Mouse (Mus musculus): Measurements from ENCODE around the gene Plekha7. TPM values are rescaled to one million over a fixed set of nuclear protein-coding genes. Genes with fewer than 3 reads are reported as not detected.

Plekha7 gene
- polyA plus RNA-seq, 1 experiment, result 0.25 TPM

- TF ChIP-seq USF1 (IDR thresholded peaks at IDR 0.05; ENCODE audit: low read depth), result no peak
- TF ChIP-seq CEBPB (IDR thresholded peaks at IDR 0.05; ENCODE audit: low read depth), result no peak
- no peak for TF ChIP-seq FOSL1 (IDR thresholded peaks at IDR 0.05; ENCODE audit: insufficient read depth, low read length, poor library complexity, severe bottlenecking)
- TF ChIP-seq MYOD1 (IDR thresholded peaks at IDR 0.05; ENCODE audit: control insufficient read depth, insufficient read length, low read depth), result no peak
- no peak for TF ChIP-seq MAX (IDR thresholded peaks at IDR 0.05)
- H3K79me2 ChIP-seq (ENCODE audit: control insufficient read depth, insufficient read depth), result no peaks in the 10 kb centered on the region
- H3K36me3 ChIP-seq (ENCODE audit: control insufficient read depth, insufficient read depth), result no peaks in the 10 kb centered on the region
- H3K27me3 ChIP-seq (ENCODE audit: control insufficient read depth, insufficient read depth, insufficient read length), result peaks cover 27% of the 10 kb centered on the region
- H3K79me3 ChIP-seq (ENCODE audit: low read depth), result no peaks in the 10 kb centered on the region
- no peak overlapping the region for H3K4me3 ChIP-seq (ENCODE audit: insufficient read depth, poor library complexity, severe bottlenecking)
- no peak overlapping the region for H3ac ChIP-seq (ENCODE audit: control insufficient read depth, insufficient read length, low read depth)
Observed at GRCm38 (mm10) chr7:116282755-116283154, 25.4 kb downstream of the Plekha7 start.

GRCm38 (mm10) chr7:116280126-116280525 is 28.1 kb downstream of the Plekha7 start:
- no peak overlapping the region for H3K4me3 ChIP-seq (ENCODE audit: insufficient read depth, poor library complexity, severe bottlenecking)
- TF ChIP-seq FOSL1 (IDR thresholded peaks at IDR 0.05; ENCODE audit: insufficient read depth, low read length, poor library complexity, severe bottlenecking), result no peak
- no peak for TF ChIP-seq USF1 (IDR thresholded peaks at IDR 0.05; ENCODE audit: low read depth)
- no peak for TF ChIP-seq MYOG (IDR thresholded peaks at IDR 0.05; ENCODE audit: control insufficient read depth, extremely low read depth, insufficient read length)
- no peak for TF ChIP-seq CEBPB (IDR thresholded peaks at IDR 0.05; ENCODE audit: low read depth)
- no peak for TF ChIP-seq CTCF (IDR thresholded peaks at IDR 0.05; ENCODE audit: control insufficient read depth, insufficient read depth, insufficient read length)

GRCm38 (mm10) chr7:116278280-116278679 is 29.9 kb downstream of the Plekha7 start:
- no peak for TF ChIP-seq MAX (IDR thresholded peaks at IDR 0.05)
- TF ChIP-seq CEBPB (IDR thresholded peaks at IDR 0.05; ENCODE audit: low read depth), result no peak
- TF ChIP-seq USF1 (IDR thresholded peaks at IDR 0.05; ENCODE audit: low read depth), result no peak
- TF ChIP-seq MYOD1 (IDR thresholded peaks at IDR 0.05; ENCODE audit: control insufficient read depth, insufficient read length, low read depth), result no peak
- no peak for TF ChIP-seq CTCF (IDR thresholded peaks at IDR 0.05; ENCODE audit: control insufficient read depth, insufficient read depth, insufficient read length)
- H3K27me3 ChIP-seq (ENCODE audit: control insufficient read depth, insufficient read depth, insufficient read length), result peaks cover 41% of the 10 kb centered on the region
- H3K4me3 ChIP-seq (ENCODE audit: insufficient read depth, poor library complexity, severe bottlenecking), result no peak overlapping the region
- no peak overlapping the region for H3ac ChIP-seq (ENCODE audit: control insufficient read depth, insufficient read length, low read depth)
- H3K79me3 ChIP-seq (ENCODE audit: low read depth), result no peaks in the 10 kb centered on the region
- no peaks in the 10 kb centered on the region for H3K79me2 ChIP-seq (ENCODE audit: control insufficient read depth, insufficient read depth)
- H3K36me3 ChIP-seq (ENCODE audit: control insufficient read depth, insufficient read depth), result no peaks in the 10 kb centered on the region

More at GRCm38 (mm10) chr7:116280126-116280525, 28.1 kb downstream of the Plekha7 start:
- no peaks in the 10 kb centered on the region for H3K79me2 ChIP-seq (ENCODE audit: control insufficient read depth, insufficient read depth)
- no peaks in the 10 kb centered on the region for H3K79me3 ChIP-seq (ENCODE audit: low read depth)
- no peak overlapping the region for H3ac ChIP-seq (ENCODE audit: control insufficient read depth, insufficient read length, low read depth)
- H3K36me3 ChIP-seq (ENCODE audit: control insufficient read depth, insufficient read depth), result no peaks in the 10 kb centered on the region
- peaks cover 38% of the 10 kb centered on the region for H3K27me3 ChIP-seq (ENCODE audit: control insufficient read depth, insufficient read depth, insufficient read length)

GRCm38 (mm10) chr7:116276315-116276714 is 31.9 kb downstream of the Plekha7 start:
- Histone ChIP-seq H3K79me2 (ENCODE audit: control insufficient read depth, insufficient read depth) (no peaks in the 10 kb centered on the region), H3ac (ENCODE audit: control insufficient read depth, insufficient read length, low read depth) (no peak overlapping the region)
- TF ChIP-seq USF1 (IDR thresholded peaks at IDR 0.05; ENCODE audit: low read depth) (no peak), FOSL1 (IDR thresholded peaks at IDR 0.05; ENCODE audit: insufficient read depth, low read length, poor library complexity, severe bottlenecking) (no peak), MAX (IDR thresholded peaks at IDR 0.05) (no peak), MYOD1 (IDR thresholded peaks at IDR 0.05; ENCODE audit: control insufficient read depth, insufficient read length, low read depth) (no peak), CTCF (IDR thresholded peaks at IDR 0.05; ENCODE audit: control insufficient read depth, insufficient read depth, insufficient read length) (no peak), MYOG (IDR thresholded peaks at IDR 0.05; ENCODE audit: control insufficient read depth, extremely low read depth, insufficient read length) (no peak), CEBPB (IDR thresholded peaks at IDR 0.05; ENCODE audit: low read depth) (no peak)

GRCm38 (mm10) chr7:116273111-116273510 is 35.1 kb downstream of the Plekha7 start:
- H3ac ChIP-seq (ENCODE audit: control insufficient read depth, insufficient read length, low read depth), result no peak overlapping the region
- no peaks in the 10 kb centered on the region for H3K79me2 ChIP-seq (ENCODE audit: control insufficient read depth, insufficient read depth)
- peaks cover 43% of the 10 kb centered on the region for H3K27me3 ChIP-seq (ENCODE audit: control insufficient read depth, insufficient read depth, insufficient read length)
- no peaks in the 10 kb centered on the region for H3K36me3 ChIP-seq (ENCODE audit: control insufficient read depth, insufficient read depth)
- TF ChIP-seq CTCF (IDR thresholded peaks at IDR 0.05; ENCODE audit: control insufficient read depth, insufficient read depth, insufficient read length) (no peak), USF1 (IDR thresholded peaks at IDR 0.05; ENCODE audit: low read depth) (no peak)
- no peaks in the 10 kb centered on the region for H3K79me3 ChIP-seq (ENCODE audit: low read depth)
- H3K4me3 ChIP-seq (ENCODE audit: insufficient read depth, poor library complexity, severe bottlenecking), result no peak overlapping the region

More at GRCm38 (mm10) chr7:116276315-116276714, 31.9 kb downstream of the Plekha7 start:
- Histone ChIP-seq H3K4me3 (ENCODE audit: insufficient read depth, poor library complexity, severe bottlenecking) (no peak overlapping the region), H3K79me3 (ENCODE audit: low read depth) (no peaks in the 10 kb centered on the region), H3K27me3 (ENCODE audit: control insufficient read depth, insufficient read depth, insufficient read length) (peaks cover 44% of the 10 kb centered on the region), H3K36me3 (ENCODE audit: control insufficient read depth, insufficient read depth) (no peaks in the 10 kb centered on the region)

- no peaks in the 10 kb centered on the region for H3K79me3 ChIP-seq (ENCODE audit: low read depth)
- no peak overlapping the region for H3ac ChIP-seq (ENCODE audit: control insufficient read depth, insufficient read length, low read depth)
- no peak overlapping the region for H3K4me3 ChIP-seq (ENCODE audit: insufficient read depth, poor library complexity, severe bottlenecking)
- TF ChIP-seq CTCF (IDR thresholded peaks at IDR 0.05; ENCODE audit: control insufficient read depth, insufficient read depth, insufficient read length) (no peak), CEBPB (IDR thresholded peaks at IDR 0.05; ENCODE audit: low read depth) (no peak), MYOG (IDR thresholded peaks at IDR 0.05; ENCODE audit: control insufficient read depth, extremely low read depth, insufficient read length) (no peak), MYOD1 (IDR thresholded peaks at IDR 0.05; ENCODE audit: control insufficient read depth, insufficient read length, low read depth) (no peak), USF1 (IDR thresholded peaks at IDR 0.05; ENCODE audit: low read depth) (no peak), MAX (IDR thresholded peaks at IDR 0.05) (no peak), FOSL1 (IDR thresholded peaks at IDR 0.05; ENCODE audit: insufficient read depth, low read length, poor library complexity, severe bottlenecking) (no peak)
- H3K79me2 ChIP-seq (ENCODE audit: control insufficient read depth, insufficient read depth), result no peaks in the 10 kb centered on the region
- peaks cover 44% of the 10 kb centered on the region for H3K27me3 ChIP-seq (ENCODE audit: control insufficient read depth, insufficient read depth, insufficient read length)
- H3K36me3 ChIP-seq (ENCODE audit: control insufficient read depth, insufficient read depth), result no peaks in the 10 kb centered on the region
Observed at GRCm38 (mm10) chr7:116269501-116269995, 38.6 kb downstream of the Plekha7 start.
